Mouse (Mus musculus) thymus, postnatal 0 days (tissue): Measurements from ENCODE around the gene Doc2a. TPM values are rescaled to one million over a fixed set of nuclear protein-coding genes. Genes with fewer than 3 reads are reported as not detected.
"Not testable (repeated sequence)": the region's sequence is repeated elsewhere in the genome, so short reads cannot be mapped to it uniquely, and the experiment has no call there.

Experiments used
- DNase-seq: peaks from one replicate; pipeline ENCODE4 v3.0.0-alpha.2; 2015; ENCODE audit warnings: low spot score
- polyA plus RNA-seq: library from polyadenylated mRNA; unstranded; fragments of >200 nt; fragmentation: Nextera tagmentation; extraction: Ambion mirVana; gene quantifications from 2 replicates; pipeline ENCODE4 v1.2.1, GENCODE M21; 2015

Gene Doc2a
- polyA plus RNA-seq, 1 experiment from 2014 or later = 0.33 TPM

DNA sequence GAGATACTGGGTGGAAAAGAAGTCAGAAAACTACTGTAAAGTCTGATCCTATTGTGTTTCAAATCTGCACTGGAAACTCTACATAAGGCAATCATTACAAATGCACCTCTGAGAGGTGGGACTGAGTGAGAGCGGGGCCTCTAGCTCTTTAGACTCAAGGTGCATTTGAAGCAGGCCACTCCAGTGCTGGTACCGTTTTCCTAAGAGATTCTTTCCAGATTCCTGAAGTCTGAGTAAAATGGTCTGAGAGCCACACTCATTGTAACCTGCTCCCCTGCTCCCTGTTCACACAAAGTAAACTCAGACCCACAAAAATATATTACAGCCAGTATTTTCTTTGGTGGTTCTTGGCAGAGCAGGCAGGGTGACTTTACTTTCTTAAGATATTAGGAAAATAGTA lies 20.3 kb downstream of the Doc2a start:
- no peak for DNase-seq

DNA sequence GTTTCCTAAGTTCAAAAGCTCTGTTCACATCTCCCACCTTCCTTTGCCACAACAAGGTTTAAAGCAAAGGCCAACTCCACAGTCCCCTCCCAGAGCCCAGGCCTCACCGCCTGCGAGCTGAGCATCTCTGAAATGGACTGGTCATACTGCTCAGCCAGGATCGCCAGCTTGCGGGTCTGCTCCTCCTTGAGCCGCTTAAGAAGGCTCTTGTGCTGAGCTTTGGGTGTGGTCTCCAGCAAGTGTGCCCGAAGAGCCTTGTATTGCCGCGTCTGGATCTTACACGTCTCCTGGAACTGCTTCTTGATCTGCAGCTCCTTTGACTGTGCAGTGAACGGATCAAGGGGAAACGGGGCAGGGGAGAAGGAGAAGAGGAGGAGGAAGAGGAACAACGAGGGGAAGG lies 20.8 kb downstream of the Doc2a start:
- no peak for DNase-seq

DNA sequence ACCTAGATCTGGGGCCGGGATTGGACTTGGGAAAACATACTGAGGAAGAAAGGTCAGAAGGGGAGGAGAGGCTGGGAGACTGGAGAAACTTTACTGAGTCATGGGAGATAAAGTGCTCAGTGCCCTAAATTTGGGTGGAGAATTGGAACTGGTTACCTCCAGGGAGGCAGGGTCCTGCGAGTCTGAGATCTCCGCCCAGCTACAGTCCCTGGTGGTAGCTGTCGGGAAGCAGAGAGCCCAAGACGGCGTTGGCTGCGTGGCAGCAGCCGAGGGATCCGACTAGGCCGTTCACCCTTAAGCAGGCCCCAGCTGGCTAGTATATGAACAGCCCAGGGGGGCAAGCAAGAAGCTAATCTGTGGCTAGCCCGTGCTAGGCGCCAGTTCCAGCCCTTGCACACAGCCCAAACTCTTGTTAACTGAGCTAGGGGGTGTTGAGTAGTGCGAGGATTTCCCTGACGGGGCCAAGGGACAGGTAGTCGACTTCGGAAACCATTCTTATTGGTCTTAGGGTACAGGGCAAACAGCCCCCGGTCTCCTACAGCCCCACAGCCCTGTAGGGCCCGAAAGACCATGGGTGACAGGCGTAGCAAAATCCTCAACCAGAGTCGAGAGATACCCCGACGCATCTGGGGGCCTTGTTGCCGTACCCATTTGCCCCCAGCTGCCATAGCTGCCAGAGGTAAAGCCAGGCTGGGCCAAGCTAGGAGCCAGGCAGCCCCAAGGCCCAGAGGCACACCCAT lies 22.7 kb downstream of the Doc2a start:
- DNase-seq = no peak

DNA sequence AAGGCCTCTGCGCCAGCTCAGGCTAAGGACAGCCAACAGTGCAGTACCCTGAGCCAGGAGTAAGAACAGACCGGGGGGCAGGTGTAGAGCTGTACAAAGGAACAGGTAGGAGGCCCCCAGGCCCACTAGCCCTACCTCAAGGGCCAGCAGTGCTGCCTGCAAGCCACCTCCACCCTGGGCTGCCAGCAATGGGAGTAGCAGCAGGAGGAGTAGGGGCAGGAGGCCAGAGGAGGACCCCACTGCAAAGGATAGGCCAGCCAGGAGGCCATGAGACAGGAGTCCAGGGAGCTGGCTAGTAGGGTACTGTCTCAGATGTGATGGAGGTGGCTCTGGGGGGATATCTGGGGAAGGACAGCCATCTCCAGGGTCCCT lies 23.3 kb downstream of the Doc2a start:
- no peak for DNase-seq

DNA sequence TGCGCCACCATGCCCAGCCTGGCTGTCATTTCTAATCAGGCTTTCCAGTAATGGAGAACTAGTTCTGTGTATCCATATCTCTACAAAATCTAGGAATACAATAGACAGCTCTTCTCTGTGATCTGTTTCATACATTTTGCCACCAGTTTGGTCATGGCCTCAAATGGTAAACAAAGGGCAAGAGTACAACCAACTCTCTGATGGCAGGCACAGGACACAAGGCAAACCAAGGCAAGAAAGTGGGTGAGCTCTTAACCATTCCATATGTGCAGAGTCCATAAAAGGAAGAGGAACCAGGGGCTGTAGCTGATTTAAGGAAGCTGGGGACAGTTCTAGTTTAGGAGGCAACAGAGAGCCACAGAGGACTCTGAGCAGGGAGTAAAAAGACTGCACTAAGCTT lies 30.0 kb downstream of the Doc2a start:
- no peak for DNase-seq

DNA sequence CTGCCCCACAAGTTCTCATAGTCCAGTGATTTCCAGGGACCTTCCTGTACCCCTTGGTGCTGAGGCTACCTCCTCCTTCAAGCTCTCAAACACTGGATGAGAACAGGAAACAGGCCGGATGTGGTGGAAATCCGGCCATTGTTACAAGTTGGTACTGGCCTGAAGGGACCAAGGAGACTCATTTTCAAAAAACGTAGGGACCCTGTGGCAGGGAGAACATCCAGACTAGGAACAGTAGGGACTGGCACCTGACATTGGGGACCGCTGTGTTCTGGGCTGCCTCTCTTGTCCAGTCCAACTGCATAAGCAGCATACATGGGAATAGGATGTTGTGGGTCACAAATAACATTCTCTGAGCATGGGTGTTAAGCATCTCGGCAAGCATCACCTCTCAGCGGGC lies 33.8 kb downstream of the Doc2a start:
- no peak for DNase-seq

DNA sequence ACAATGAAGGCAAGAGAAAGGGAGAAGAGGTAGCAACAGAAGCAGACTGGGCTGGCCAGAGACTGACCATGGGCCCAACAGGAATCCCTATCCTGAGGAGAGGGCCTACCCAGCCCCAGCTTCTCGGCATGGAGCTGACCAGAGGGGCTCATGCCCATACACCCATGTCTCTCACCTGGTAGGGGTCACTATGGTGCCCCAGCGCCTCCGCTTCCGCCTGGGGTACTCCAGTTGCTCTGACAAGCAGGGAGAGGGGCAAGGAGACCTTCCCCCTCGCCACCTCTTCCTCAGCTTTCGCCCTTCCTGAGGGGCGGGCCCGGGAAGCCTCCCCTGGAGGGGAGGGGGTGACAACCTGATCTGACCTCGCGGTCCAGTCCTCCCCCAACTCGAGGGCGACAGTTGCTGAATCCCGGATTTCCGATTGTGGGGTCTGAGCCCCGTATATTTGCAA lies 36.5 kb downstream of the Doc2a start:
- DNase-seq = peak; percentile 28

DNA sequence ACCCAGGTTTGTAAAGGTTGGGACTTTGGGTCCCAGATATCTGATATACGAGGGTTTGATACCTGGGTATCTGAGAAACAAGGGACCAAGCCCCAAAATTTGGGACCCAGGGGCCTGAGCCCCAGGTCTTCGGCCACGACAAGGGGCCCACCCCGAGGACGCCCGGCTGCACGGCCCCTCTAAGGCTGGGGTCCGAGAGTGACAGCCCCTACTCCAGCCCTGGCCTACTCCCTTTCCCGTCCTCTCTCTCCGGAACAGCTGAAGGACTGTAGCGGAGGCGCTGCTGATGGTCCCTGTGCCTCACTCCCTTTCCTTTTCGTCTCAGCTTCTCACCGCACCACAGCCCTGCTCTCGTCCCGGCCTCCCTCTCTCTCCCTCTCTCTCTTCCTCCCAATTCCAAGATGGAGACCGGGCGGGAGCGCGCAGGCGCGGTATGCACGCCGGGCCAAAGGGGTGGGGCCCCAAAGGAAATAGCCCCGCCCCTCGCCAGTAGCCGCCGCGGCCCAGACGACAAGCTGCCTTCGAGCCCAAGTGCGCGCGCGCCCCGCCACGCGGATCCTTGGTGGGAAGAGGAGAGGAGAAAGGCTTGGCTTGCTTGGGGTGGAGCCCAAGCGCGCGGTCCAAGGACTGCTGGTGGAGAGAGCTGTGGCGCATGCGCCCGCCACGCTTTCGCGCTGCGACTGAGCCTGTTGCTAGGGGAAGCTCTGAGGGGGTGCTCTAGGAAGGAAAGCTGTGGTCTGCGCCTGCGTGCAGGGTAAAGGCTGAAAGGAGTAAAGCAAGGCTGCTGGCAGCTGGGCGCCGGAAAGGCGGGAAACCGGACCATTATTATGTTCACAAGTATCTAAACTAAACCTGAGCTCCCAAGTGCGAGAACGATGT lies 37.3 kb downstream of the Doc2a start, which contains the start of gene Taok2:
Gene Taok2 (minus strand): TSS at position 418 of the 879 bp plus-strand sequence.
- peak; percentile 96 for DNase-seq

DNA sequence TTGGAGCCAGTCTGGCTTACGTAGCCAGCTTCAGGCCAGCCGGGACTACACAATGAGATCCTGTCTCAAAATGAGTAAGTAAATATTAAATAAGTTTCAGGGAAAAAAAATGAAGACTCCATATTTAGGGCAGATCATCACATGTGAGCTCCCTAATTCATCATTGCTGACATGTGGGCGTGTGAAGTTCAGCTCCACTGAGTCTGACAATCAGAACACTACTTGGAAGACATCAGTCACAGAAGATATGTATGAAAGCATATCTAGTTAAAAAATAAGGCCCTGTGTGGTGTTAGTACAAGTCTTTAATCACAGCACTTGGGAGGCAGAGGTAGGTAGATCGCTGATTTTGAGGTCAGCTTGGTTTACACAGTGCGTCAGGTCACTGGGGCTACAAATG lies 40.1 kb downstream of the Doc2a start:
- no peak for DNase-seq

DNA sequence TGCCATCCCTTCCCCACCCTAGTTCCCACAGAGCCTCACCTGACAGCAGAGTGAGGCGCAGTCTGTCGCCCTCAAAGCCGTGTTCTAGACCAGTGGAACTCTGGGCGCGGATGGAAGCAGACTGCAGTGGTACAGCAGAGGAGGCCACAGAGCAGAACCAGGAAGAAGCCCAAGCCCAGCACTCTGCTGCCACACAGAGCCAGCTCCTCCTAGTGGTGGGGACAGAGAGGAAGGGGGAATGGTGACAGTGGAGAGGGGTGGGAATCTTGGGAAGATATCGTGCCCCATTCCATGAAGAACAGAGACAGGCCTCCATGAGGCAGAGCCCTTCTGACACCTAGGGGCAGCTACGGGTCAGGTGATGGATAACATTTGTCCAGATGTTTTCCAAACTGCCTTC lies 41.6 kb downstream of the Doc2a start:
- no peak for DNase-seq

DNA sequence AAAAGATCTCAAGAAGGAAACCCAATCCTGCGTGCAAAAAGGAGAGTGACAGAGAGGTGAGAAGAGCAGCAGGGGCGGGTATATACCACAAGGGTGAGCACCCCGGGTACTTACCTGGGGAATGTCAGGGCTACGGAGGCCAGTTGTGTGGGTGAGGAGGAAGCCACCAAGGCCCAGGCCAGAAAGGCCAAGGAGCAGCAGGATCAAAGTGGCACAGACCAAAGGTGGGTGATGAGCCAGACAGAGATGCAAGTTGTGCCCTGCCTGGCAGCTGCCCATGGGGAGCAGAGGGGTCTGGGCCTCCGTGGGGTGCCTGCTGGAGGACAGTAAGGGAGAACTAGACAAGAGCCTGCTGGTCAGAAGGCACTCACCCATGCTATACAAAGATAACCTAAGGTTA lies 49.7 kb downstream of the Doc2a start:
- DNase-seq = no peak

DNA sequence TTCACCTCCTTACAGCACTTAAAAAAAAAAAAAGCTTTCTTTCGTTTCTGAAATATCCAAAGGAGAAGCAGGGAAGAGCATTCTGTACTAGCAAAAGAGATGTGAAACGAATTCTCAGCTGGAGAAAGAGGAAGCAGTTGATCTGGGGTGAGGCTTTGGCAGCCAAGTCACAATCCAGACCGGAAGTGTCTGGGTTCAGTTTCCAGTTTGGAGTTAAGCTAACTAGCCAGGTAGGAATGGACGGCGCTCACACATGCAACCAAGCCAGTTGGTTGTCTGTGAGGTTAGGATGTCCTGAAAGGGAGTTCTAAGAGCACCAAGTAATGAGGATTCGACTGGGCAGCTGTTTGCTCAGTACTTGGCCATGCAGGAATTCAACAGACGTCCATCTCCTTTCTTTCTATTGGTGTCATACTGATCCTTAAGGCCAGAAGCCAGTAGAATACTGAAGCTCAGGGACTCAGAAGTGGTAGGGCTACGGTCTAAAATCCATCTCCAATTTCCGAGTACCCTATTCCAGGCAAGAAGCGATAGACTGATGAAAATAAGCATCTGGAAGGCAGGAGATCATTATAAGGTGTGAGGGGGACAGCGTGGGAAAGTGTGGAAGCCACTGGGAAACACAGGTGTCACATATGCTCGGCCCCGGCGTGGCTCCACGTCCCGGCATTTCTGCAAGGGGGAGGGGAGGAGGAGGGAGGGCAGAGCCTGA lies 50.3 kb downstream of the Doc2a start:
- peak; percentile 38 for DNase-seq

DNA sequence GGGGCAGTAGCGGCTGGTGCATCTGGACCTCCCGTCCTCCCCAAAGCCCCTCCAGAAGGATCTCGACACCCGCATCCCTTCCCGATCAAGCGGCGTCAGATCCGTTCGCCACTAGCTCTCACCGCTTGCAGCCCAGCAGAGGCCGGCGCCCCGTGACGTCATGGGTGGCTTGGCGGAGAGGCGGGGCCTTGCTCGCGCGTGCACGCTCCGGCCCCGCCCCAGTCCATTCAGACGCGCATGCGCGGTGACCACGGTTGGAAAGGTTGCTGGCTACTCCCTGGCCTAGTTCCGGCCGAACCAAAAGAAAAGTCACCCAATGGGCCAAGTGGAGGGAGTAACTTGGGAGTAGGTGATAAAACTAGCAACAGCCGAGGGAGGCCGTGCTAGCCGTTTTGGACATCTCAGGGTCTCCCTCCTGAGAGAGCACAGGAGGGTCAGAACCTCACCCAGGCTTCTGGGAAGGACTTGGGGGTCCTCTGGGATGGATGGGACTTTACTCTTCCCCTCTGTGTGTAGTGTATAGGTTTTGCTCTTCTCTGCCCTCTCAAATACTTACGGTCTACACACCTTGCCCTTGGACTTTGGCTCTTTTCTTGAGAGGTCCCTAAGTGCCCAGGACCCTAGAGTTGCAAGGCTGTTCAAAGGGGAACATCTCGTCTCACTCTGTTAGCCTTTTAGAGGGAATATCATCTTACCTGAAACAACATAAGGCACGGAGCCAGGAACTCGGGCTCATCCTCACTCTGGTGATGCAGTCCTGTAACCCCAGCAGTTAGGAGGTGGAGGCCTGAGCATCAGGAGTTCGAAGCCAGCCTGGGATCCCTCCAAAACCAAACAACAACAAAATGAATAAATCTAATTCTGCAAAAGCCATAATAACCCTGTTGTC lies 51.1 kb downstream of the Doc2a start:
- peak; percentile 88 for DNase-seq

DNA sequence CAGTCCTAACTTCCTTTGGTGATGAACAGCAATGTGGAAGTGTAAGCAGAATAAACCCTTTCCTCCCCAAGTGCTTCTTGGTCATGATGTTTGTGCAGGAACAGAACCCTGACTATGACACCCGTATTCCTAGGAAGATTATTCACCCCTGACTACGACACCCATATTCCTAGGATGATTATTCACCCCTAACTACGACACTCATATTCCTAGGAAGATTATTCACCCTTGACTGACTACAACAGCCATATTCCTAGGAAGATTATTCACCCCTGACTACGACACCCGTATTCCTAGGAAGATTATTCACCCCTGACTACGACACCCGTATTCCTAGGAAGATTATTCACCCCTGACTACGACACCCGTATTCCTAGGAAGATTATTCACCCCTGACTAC lies 52.6 kb downstream of the Doc2a start:
- DNase-seq = not testable (repeated sequence)

Other genes starting within 250 kb of the Doc2a start
- gene Nupr1, start 216.6 kb upstream of the Doc2a start, polyA plus RNA-seq = 15.1 and 16.4 TPM in 2 replicates
- 62.2 and 72.9 TPM in 2 replicates for gene Sgf29, start 198.1 kb upstream of the Doc2a start, polyA plus RNA-seq
- 8.5 and 11.0 TPM in 2 replicates for gene Sult1a1, start 171.0 kb upstream of the Doc2a start, polyA plus RNA-seq
- 154 and 155 TPM in 2 replicates for gene Bola2, start 152.0 kb upstream of the Doc2a start, polyA plus RNA-seq
- gene Slx1b, start 151.6 kb upstream of the Doc2a start, polyA plus RNA-seq = 6.0 and 7.6 TPM in 2 replicates
- gene Coro1a, start 139.6 kb upstream of the Doc2a start, polyA plus RNA-seq = 1,525 and 1,527 TPM in 2 replicates
- gene Mapk3, start 87.8 kb upstream of the Doc2a start, polyA plus RNA-seq = 35.6 and 37.4 TPM in 2 replicates
- gene Gdpd3, start 81.1 kb upstream of the Doc2a start, polyA plus RNA-seq = 1.6 TPM in 2 replicates
- gene Ypel3, start 70.5 kb upstream of the Doc2a start, polyA plus RNA-seq = 153 and 180 TPM in 2 replicates
- 0.28 and 0.48 TPM in 2 replicates for gene Tbx6, start 65.9 kb upstream of the Doc2a start, polyA plus RNA-seq
- 306 TPM in 2 replicates for gene Ppp4c, start 54.9 kb upstream of the Doc2a start, polyA plus RNA-seq
- 0.19 and 0.20 TPM in 2 replicates for gene Fam57b, start 49.7 kb upstream of the Doc2a start, polyA plus RNA-seq
- gene 4930451I11Rik, start 15.8 kb upstream of the Doc2a start, polyA plus RNA-seq = not detected in 2 replicates
- 16.9 and 22.6 TPM in 2 replicates for gene Hirip3, start 14.6 kb downstream of the Doc2a start, polyA plus RNA-seq
- gene Ino80e, start 15.0 kb downstream of the Doc2a start, polyA plus RNA-seq = 82.9 and 98.9 TPM in 2 replicates
- gene Taok2, start 37.3 kb downstream of the Doc2a start, polyA plus RNA-seq = 21.2 and 26.6 TPM in 2 replicates
- 37.4 and 38.9 TPM in 2 replicates for gene Tmem219, start 75.5 kb downstream of the Doc2a start, polyA plus RNA-seq
- gene Kctd13, start 81.5 kb downstream of the Doc2a start, polyA plus RNA-seq = 15.8 and 18.0 TPM in 2 replicates
- gene Asphd1, start 102.2 kb downstream of the Doc2a start, polyA plus RNA-seq = not detected in 2 replicates
- gene Sez6l2, start 103.1 kb downstream of the Doc2a start, polyA plus RNA-seq = 0.50 and 0.78 TPM in 2 replicates
- 91.9 and 94.6 TPM in 2 replicates for gene Cdipt, start 128.5 kb downstream of the Doc2a start, polyA plus RNA-seq
- 1.6 and 1.7 TPM in 2 replicates for gene Cdiptos, start 128.7 kb downstream of the Doc2a start, polyA plus RNA-seq
- 29.8 and 32.5 TPM in 2 replicates for gene Mvp, start 167.2 kb downstream of the Doc2a start, polyA plus RNA-seq
- gene Pagr1b, start 169.1 kb downstream of the Doc2a start, polyA plus RNA-seq = 0.60 and 1.2 TPM in 2 replicates
- gene Pagr1a, start 169.9 kb downstream of the Doc2a start, polyA plus RNA-seq = 51.8 and 100 TPM in 2 replicates
- gene Gm42742, start 173.7 kb downstream of the Doc2a start, polyA plus RNA-seq = 57.8 and 80.0 TPM in 2 replicates
- gene Prrt2, start 173.8 kb downstream of the Doc2a start, polyA plus RNA-seq = 0.57 and 0.69 TPM in 2 replicates
- gene Maz, start 179.6 kb downstream of the Doc2a start, polyA plus RNA-seq = 111 and 132 TPM in 2 replicates
- gene Kif22, start 195.1 kb downstream of the Doc2a start, polyA plus RNA-seq = 117 and 133 TPM in 2 replicates
- gene Zg16, start 239.9 kb downstream of the Doc2a start, polyA plus RNA-seq = 2.4 and 2.7 TPM in 2 replicates
- 154 and 165 TPM in 2 replicates for gene AI467606, start 243.9 kb downstream of the Doc2a start, polyA plus RNA-seq